Mouse (Mus musculus): ENCODE data around the gene Atxn7l1.

DNA sequence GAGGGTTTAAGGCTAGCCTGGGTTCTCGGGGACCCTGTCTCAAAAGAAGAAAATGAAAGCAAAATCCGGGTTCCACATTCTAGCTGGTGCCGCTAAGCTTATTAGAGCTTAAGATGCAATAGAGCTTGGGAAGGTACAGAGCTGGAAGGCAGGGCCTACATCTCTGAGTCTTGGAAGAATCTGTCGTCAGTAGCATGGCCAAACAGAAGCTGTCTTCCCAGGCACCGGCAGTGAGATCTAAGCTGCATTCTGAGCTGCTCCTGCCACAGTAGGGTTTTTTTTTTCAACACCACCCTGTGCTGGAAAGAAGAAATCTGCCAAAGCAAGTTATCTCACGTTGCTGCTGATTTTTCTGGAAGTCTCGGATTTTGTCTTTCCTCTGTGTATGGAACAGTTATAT, 129.9 kb downstream of the Atxn7l1 start:
- no peak for TF ChIP-seq GATA1 (IDR thresholded peaks at IDR 0.05; ENCODE audit: low read length)
- TF ChIP-seq TAL1 (IDR thresholded peaks at IDR 0.05; ENCODE audit: low read length), result no peak

Data from erythroblast, embryonic 14.5 days (primary cell).